Mouse (Mus musculus) ovary, adult 18-20 months (tissue): ENCODE data around the gene Fgf18.
A peak's percentile ranks its signal among the peaks of the same experiment; 100 is the strongest.

Experiments used
- DNase-seq: peaks from one replicate; pipeline ENCODE4 v3.0.0; 2022; ENCODE audit warnings: low spot score, mixed read lengths

Fgf18 gene

DNA sequence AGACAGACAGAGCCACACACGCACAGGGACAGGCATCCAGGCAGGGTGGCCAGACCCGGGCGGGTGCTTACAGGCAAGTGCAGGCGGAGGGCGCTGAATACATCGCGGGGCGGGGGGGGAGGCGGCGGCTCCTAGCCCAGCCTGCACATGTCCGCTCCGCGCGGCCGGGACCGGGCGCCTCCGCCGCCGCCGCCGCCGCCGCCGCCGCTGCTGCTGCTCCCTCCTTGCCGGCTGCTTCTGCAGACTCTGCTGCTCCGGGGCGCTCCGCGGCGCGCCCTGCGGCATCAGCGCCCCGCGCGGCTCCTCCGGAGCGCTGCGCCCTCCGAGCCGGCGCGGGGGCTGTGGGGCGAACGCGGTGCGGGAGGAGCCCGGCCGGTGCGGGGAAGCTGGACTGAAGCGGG is at the start of gene Fgf18:
Gene Fgf18 (minus strand): TSS at position 230 of the 401 bp plus-strand sequence.
- no peak for DNase-seq

DNA sequence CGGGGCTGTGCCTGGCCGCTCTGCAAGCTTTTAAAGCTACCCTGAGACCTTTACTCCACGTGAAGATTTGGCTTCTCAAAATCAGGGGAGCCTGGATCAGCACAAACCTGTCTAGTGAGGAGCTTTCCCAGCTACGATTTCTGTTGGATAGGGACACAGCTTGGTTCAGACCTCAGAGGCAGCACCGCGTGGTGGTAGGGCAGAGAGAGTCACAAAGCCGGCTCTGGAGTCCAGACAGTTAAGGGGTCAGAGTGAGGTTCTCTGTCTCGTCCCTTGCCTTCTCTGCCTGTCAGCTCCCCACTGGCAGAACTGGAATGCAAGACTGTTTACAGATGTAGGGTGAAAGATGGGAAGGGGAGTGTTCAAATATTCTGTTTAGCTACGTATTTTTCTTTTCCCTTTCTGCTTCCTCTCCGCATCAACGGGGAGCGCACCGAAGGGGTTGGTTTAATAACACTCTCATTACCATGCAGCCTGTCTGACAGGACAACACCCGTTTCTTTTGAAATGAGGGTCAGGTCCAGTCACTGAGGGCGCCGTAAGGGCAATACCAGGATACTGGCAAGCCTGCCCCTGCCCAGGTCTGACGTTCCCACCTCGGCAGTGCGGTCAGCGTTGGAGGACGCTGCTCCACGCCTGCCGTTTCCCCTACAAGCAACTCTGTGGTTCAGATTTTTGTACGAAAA is 49.4 kb upstream of the Fgf18 start:
- no peak for DNase-seq

DNA sequence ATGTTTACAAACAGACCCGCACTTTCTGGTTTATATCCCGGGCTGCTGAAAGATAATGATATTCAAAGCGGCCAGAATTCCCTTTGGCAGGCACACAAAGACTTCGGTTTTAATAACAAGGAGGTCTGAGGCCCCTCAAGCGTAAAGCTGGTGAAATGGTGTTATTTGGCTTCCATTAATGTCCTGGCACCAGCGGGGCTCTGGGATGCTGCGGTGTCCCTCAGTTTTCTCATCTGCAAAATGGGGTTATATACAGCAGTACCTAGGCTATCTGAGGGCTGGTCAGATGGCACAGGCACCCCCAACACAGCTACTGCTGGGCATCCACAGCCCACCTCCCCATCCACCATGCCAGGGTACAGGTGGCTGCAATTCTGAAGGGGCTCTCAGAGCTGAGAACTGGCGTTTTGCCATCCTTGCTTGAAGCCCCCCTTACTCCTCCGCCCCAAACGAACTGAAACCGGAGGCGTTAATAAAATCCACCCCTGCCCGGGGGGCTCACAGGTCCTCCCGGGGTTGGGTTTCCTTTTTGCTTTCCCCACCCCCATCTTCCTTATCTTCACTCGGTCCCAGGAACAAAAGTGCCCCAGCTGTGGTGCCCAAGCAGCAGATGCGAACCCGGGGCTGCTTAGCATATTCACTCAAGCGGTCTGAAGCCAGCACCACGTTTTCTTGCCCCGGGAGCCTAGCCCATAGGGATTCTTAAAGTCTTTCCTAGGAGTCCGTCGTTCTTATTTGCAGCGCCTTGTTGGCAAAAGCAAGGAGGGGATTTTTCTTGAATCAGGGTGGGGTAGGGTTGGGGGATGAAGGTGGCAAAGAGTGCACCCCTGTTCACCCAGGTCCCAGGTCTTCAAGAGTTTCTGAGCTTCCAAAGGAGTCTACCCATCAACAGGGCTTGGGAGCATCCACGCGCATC is 48.6 kb upstream of the Fgf18 start:
- DNase-seq, result no peak

DNA sequence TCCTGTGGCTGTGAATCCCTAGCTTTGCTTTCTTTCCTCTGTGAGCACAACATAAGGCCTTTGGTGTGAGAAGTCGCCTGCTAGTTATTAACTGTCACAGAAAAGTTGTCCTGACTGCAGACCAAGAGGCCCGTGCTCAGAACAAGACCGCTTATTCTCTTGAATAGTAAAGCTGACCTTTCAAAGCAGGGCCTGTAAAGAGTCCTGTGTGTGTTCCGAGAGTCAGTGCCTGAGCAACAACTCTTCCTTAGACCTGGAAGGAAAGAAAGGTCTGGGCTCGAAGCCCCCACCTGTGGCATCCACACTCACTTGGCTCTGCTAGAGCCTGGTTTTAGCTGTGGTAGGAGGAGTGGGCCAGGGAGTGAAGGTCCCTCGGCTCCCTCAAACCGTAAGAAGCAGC is 47.9 kb upstream of the Fgf18 start:
- DNase-seq, result no peak

DNA sequence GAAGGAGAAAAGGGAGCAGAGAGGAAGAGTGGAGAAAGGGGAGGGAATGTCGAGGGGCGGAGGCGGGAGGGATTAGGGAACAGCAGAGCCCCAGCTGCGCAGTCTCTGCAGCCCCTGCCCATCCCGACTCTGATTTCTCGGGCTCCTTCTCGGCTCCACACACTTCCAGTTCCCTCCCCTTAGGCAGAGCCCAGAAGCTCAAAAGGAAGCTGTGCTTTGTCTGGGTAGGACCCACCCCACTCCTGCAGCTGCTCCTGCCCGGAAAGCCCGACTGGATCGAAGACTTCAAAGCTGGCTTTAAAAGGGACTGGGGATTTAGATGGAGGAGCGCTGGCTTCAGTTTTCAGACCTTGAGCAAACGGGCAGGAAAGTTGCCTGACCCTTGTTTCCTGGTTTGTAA is 46.5 kb upstream of the Fgf18 start:
- DNase-seq, result no peak

DNA sequence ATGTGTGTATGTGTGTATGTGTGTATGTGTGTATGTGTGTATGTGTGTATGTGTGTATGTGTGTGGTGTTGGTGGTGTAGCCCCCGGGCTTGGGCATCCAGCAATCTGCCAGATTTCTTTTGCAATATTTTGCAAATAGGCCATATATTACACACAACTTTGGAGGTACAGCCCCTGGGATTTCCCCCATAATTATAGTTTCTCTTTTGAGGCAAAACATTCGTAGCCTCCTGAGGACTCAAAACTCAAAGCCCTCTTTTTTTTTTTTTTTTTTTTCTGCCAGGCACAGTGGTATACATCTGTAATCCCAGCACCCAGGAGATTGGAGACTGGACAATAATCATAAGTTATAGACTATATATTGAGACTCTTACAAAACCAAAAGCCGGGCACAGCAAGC is 34.6 kb upstream of the Fgf18 start:
- DNase-seq, result no peak

DNA sequence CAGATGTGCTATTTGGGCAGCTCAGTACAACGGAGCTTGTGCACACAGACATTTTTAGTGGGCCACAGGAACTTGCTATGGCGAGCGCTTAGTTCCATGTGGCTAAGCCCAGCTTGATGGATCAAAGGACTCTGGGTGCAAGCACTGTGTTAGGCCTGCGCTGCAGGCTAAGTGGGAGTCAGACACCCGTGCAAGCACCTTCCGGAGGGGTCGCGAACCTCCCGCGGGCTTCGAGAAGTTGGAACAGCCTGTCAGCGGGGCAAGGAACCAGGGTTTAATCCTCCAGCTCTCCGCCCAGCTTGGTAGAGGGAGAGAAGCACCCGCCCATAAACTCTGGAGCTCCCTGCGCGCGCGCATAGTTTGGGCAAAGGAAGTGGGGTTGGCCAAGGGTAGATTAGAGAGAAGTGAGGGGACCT is 33.5 kb upstream of the Fgf18 start:
- DNase-seq, result no peak

DNA sequence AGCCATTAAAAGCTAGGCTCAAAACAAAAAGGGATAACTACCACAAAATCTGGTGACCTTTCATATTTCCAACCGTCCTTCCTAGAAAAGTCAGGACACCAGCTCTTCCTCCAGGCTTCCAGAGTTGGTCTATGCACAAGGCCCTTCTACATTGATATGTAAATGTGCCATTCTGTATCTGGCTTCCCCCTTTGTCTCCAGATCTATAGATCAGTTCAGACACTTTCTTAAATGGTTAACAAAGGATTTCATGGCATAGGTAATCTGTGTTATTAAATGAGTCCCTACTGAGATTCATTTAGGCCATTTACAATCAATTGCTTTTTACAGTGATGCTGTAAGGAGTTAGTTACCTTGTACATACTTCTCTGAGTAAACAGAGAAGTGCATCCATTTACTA is 32.6 kb upstream of the Fgf18 start:
- DNase-seq, result no peak

DNA sequence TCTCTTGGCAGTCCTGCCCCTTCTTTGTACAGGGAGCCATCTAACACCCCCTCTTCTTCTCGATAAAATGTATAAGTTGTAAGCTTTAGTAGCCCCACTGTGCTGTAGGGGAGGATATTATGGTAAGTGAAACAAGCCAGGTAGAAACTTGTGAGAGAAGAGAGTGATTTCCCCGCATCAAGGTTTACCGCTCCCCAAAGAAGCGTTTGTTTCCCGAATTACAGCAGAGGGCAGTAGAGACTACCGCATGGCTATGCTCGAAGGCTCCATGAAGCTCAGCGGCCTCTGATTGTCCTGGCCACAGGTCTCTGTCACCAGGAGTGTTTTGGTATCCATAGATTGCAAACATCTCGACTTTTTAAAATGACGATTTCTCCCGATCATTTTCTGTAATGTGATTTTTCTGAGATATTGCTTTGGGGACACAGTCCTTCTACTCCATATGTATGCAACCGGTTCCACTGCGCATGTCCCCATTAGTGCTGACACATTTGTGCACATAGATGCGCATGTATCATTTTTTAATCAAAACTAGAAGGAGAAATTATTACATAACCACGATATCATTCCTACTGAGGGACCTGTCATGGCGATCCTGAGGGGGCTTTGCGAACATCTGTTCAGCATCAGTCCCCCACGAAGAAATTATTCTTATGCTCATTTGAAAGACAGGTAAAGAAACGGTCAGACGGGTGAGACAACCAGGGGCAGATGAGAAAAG is 29.5 kb upstream of the Fgf18 start:
- DNase-seq, result no peak

DNA sequence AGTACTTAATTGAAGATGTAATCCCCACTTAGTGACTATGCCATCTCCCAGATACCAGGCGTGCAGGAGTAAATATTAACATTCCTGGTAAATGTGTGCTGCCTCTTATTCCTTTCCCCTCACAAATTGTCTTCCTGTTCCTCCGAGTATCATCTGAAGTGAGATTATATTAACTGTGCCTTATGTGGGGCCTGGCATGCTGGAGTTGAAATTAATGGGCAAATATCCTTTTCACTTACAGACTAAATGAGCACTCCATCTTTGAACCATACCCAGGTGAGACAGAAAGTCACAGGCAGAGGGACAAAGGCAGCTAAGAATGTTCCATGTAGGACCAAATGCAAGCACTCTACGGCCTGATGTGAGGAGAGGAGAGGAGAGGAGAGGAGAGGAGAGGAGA is 28.6 kb upstream of the Fgf18 start:
- no peak for DNase-seq

DNA sequence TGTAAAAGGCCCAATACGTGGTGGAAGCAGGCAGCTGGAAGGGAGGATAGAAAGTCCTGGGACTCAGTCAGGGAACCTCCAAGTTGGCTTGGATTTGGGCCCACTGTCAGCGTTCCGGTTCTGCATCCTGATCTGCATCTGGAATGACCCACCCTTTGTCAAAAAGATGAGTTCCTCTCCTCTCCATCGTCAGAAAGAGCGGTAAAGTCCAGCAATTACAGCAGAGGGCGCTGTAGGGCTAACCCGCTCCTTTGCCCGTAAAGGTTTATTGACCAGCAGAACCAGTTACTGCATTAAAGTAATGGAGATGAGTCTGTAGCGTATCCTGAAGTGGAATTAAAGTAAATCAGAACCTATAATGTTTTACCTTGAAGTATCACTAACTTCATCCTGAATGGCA is 23.3 kb upstream of the Fgf18 start:
- no peak for DNase-seq

DNA sequence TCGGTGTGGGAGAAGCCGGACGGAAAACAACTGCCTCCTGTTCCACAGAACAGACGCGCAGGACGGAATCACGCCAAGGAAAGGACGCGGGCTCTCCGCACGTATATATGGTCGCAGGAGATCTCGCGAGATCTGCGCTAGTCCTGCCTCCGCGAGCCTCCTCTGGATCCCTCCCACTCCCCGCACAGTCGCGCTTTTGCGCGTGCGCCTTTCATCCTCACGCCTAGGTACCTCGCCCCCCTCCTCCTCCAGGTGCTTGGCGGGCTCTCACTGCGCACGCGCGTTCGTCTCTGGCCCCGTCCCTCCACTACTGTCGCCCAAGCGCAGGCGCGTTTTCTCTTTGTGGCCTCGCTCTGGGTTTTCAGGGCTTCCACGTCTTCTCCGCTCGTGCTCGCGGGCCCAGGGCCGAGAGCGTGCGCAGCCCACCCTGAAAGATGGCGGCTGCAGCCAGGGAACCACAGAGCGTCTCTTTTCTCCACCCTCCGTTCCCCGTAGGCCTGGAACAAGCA is 15.9 kb upstream of the Fgf18 start, which contains the start of gene Npm1:
Gene Npm1 (minus strand): TSS at position 209 of the 509 bp plus-strand sequence.
- peak; percentile 99 for DNase-seq

DNA sequence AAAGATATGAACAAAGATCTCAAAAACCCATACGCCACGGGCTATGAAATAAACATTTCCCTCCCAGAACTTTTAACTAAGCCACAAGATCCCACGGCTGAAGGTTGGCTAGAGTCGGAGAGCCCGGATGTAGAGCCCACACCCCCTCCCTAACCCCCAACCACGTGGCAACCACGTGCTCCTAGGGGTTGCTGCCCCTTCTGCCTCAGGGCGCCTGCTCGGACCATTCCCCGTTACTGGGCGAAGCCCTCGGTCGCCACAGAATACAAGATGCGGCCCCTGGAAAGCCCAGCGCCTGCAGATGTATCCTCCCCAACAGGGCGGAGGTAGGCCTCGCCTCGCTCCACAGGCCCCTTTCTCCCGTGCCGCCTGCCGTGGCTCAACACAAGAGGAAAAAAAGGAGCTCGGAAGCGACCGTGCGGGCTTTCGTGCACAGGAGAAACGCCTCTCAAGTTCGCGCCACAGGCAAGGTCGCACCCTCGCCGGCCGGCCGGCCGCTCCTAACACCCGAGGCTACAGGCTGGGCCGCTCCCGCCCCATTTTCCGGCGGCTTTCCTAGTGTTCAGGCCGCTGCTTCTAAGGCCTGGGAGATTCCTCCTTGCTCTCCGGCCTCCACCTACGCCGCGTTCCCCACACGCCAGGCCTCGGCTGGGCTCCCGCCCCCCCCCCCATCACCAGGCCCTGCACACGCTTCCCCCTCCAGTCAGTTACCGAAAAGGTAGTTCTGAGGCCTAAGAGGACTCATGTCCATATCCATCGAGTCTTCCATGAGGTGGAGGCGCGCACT is 15.2 kb upstream of the Fgf18 start:
- DNase-seq, result peak; percentile 46

DNA sequence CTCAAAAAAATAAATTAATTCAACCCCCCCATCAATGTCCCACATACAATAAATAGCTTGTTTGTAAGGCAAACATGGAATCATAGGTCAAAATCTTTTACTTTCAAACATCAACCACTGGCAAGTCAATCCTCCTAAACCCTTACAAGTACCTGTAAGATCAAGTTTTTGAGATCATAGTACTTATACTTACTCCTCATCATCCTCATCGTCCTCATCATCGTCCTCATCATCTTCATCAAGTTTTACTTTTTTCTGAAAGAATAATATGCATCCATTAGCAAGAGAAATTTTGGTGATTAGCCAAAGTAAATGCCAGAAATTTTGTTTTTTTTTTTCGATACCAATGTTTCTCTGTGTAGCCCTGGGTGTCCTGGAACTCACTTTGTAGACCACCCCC is 12.5 kb upstream of the Fgf18 start:
- DNase-seq, result no peak

DNA sequence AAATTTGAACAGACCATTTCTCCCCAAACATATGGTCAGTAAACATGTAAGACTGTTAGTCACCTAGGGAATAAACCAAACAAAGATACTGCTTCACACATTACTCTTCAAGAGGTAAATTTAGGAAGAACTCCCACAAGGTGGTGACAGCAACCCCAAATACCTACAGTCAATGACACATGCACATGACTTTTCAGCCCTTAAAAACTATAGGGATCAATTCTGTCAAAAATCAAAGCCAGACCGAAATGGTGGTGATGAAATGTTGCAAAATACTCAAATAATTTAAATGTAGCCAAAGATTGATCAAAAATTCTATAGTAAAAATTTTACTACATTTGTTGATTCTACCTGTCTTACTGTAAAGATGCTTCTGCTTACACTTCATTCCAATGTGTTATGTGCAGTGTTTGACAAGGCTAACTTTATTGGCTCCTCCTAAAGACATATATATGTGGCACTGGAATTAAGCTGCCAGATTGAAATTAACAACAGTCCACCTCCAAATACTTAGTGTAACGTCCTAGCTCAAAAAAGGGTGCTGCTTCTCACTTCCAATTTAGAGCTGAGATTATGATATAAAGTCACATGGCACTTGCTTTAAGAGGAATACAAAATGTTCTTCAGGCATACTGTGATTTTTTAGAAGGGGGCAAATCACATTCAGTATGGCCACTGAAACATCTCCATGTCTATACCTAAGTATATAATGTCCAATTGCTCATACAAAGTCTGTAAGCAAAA is 10.4 kb upstream of the Fgf18 start:
- no peak for DNase-seq

DNA sequence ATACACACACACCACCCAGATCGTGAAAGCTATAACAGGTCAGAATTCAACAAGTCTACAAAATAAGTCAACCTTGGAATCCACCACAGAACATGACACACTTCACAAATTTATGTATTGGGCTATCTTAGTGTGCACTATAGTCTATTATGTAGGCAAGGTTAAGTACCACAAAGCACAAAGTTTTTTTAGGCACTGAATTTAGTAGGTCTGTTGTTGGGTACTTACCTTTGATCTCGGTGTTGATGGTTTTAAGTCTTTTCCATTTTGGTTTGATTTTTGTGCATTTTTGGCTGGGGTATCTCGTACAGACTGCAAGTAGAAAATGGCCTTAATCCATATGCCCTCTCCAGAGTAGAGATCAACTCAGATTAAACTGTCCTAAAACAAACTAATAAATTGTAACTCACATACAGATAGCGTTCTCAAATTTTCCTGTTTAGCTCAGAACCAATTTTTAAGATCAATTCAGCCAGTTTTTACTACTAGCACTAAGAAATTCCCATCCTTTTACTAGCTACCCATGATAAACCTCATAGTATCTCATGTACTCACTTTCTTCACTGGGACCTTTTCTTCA is 9.3 kb upstream of the Fgf18 start:
- DNase-seq, result no peak

DNA sequence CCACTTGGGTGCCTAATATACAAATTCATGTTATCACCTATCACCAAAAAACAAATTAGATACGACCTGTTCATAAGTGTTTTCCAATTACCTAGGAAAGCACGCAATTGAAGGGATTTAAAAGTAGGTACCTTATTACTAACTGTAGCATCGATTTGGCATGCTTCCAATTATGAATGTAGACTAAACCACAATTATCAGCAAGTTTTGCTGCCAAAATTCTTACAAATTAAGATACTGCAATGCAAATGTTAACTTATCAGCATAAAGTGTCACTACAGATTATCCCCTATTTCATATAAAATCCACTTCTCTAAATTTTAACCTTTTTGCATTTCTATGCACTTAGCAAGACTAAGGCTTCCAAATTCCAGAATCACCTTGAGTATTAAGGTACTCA is 7.3 kb upstream of the Fgf18 start:
- no peak for DNase-seq

DNA sequence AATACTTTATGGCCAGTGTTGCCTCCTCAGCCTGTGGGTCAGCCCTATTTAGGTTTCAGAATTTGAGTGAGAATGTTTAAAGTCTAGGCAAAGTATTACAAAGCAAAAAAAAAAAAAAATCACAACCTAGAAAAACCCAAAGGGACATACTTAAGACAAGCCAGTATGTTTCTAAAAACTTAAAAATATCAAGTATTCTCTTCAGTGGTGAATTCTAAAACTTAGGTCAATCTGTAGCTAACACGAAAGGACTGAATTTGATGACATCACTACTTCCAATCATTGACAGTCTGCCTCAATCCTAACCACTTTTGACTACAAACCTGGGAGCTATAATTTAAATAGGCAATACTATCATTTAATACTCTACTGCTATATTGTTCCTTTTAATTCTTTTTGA is 5.8 kb upstream of the Fgf18 start:
- DNase-seq, result no peak

DNA sequence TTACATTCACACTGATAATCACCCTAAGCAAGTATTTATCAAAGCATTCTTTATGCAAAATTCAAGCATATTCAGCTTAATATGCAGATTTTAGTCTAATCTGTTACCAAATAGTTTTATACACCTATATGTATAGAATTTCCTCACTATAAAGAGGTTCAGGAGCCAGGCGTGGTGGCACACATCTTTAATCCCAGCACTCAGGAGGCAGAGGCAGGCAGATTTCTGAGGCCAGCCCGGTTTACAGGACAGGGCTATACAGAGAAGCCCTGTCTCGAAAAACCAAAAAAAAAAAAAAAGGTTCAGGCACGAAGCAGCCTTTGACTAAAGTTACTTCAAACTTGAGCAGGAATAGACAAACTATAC is 4.6 kb upstream of the Fgf18 start:
- DNase-seq, result no peak

DNA sequence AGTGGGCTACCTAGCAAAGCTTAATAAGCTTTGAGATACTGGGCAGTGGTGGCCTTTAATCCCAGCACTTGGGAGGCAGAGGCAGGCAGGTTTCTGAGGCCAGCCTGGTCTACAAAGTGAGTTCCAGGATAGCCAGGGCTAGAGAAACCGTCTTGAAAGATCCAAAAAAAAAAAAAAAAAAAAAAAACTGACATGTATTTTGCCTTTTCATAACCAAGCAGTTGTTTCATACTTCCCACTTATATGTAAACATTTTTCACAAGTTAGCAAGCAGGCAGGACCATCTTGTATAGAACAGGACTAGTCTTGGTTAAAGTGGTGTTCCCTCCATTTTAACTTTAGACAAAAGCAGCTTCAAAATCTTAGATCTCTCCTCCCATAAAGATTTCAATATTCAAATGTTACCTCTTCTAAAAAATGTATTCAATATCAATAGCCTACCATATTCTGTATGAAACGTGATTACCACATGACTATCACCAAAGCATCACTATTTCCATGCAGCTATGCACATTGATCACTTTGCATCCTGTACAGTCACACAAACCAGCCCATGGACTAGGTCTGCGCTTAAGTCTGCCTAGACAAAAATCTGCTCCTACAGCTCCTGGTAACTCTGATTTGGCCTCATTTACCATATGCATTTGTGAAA is 4.1 kb upstream of the Fgf18 start:
- no peak for DNase-seq
